Mouse (Mus musculus) liver, embryonic 15.5 days (tissue): ENCODE results near the gene Ift80. TPM values are rescaled to one million over a fixed set of nuclear protein-coding genes. Genes with fewer than 3 reads are reported as not detected.
A peak's percentile ranks its signal among the peaks of the same experiment; 100 is the strongest.
"Not testable (repeated sequence)": the region's sequence is repeated elsewhere in the genome, so short reads cannot be mapped to it uniquely, and the experiment has no call there.

ENCODE experiments used
- ATAC-seq: fragments of 200-750 bp; cut with Nextera tagmentation; 2 replicates; pipeline ENCODE4 v1.8.0; 2017; ENCODE audit warnings: moderate number of reproducible peaks, mild to moderate bottlenecking, moderate library complexity; ENCODE audit not compliant: insufficient read depth
- H3K27ac ChIP-seq: fragments of 300-500 bp; sonication (generic); replicated peaks from 2 replicates; pipeline ENCODE4 v1.5.1; 2015; ENCODE audit warnings: mild to moderate bottlenecking, inconsistent platforms
- H3K27me3 ChIP-seq: fragments of 300-500 bp; sonication (generic); 2 replicates; pipeline ENCODE4 v1.6.1; 2015; ENCODE audit warnings: mild to moderate bottlenecking, inconsistent platforms
- H3K36me3 ChIP-seq: fragments of 300-500 bp; sonication (generic); replicated peaks from 2 replicates; pipeline ENCODE4 v1.6.1; 2015; ENCODE audit warnings: moderate library complexity, mild to moderate bottlenecking, inconsistent platforms
- H3K4me1 ChIP-seq: fragments of 300-500 bp; sonication (generic); replicated peaks from 2 replicates; pipeline ENCODE4 v1.6.1; 2015; ENCODE audit warnings: inconsistent platforms
- H3K4me2 ChIP-seq: fragments of 300-500 bp; sonication (generic); 2 replicates; pipeline ENCODE4 v1.6.1; 2015; ENCODE audit warnings: moderate library complexity, mild to moderate bottlenecking, inconsistent platforms
- H3K4me3 ChIP-seq: fragments of 300-500 bp; sonication (generic); replicated peaks from 2 replicates; pipeline ENCODE4 v1.5.1; 2015; ENCODE audit warnings: mild to moderate bottlenecking, inconsistent platforms
- H3K9ac ChIP-seq: fragments of 300-500 bp; sonication (generic); 2 replicates; pipeline ENCODE4 v1.6.1; 2015; ENCODE audit warnings: moderate library complexity, mild to moderate bottlenecking, inconsistent platforms
- H3K9me3 ChIP-seq: fragments of 300-500 bp; sonication (generic); replicated peaks from 2 replicates; pipeline ENCODE4 v1.6.1; 2016; ENCODE audit warnings: inconsistent platforms
- WGBS: fragments of 180-500 bp; shearing (Covaris S2); methylation state at CpG from one replicate; pipeline ENCODE4 v1.1.7; 2015; ENCODE audit warnings: mixed read lengths; ENCODE audit not compliant: insufficient replicate concordance; 5-methylcytosine and 5-hydroxymethylcytosine counted together
- polyA plus RNA-seq: library from polyadenylated mRNA; unstranded; fragments of >200 nt; fragmentation: Nextera tagmentation; extraction: Ambion mirVana; gene quantifications from 2 replicates; pipeline ENCODE4 v1.2.1, GENCODE M21; 2015

The Ift80 gene
- polyA plus RNA-seq, 1 experiment from 2014 or later = 5.6 TPM

DNA sequence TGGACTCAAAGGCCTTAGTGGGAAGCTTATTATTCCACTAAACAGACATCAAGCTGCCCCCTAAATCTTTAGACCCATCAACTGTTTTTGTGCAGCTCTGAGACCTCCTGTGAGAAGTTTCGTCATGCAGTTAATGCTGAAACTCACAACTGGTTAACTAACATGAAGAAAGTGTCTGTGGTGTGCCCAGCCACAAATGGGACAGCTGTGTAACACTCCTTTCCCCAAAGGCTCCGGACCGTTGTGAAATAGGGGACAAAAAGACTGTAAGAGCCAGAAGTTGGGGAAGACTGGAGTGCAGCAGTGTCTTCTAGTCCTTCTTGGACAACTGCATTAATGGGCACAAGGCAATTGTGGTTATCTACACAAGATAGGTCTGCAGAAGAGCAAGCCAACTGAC lies 47.0 kb downstream of the Ift80 start:
- H3K4me1 ChIP-seq = peaks cover 11% of the 10 kb centered on the region; the same call in 1 of the 2 replicates
- H3K9ac ChIP-seq = no peak overlapping the region
- H3K4me2 ChIP-seq = no peak overlapping the region
- ATAC-seq = no peak
- H3K27ac ChIP-seq = no peak overlapping the region
- no peaks in the 10 kb centered on the region for H3K27me3 ChIP-seq
- WGBS = 61% methylated on average over 3 of the region's 3 CpGs
- H3K9me3 ChIP-seq = no peaks in the 10 kb centered on the region
- H3K4me3 ChIP-seq = no peak overlapping the region
- H3K36me3 ChIP-seq = peaks cover 27% of the 10 kb centered on the region

DNA sequence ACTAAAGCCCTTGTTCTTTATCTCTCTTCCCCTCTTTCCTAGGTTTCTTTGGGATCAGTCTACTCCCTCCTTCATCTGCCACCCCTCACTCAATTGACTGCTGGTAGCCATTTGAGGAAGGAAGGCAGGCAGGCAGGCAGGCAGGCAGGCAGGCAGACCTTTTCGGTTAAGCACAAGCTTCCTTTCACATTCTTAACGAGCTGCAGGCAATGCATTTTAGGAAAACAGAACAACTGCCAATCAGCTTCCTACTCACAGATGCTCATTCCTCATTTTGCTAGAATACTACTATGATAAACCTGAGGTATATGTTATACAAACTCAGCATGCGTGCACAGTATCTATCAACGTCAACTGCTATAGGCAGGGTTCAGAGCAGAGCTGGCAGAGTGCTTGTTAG lies 47.9 kb downstream of the Ift80 start:
- no peak overlapping the region for H3K4me3 ChIP-seq
- no peak for ATAC-seq
- WGBS = 35% methylated on average over 4 of the region's 4 CpGs
- no peak overlapping the region for H3K9ac ChIP-seq
- no peaks in the 10 kb centered on the region for H3K9me3 ChIP-seq
- peaks cover 21% of the 10 kb centered on the region; the same call in 1 of the 2 replicates for H3K36me3 ChIP-seq
- H3K27me3 ChIP-seq = no peaks in the 10 kb centered on the region
- 0 out of 2 replicates have a peak overlapping the region, but pooled peaks have one; percentile 2 for H3K27ac ChIP-seq
- peaks cover 11% of the 10 kb centered on the region; the same call in 1 of the 2 replicates for H3K4me1 ChIP-seq
- H3K4me2 ChIP-seq = no peak overlapping the region

DNA sequence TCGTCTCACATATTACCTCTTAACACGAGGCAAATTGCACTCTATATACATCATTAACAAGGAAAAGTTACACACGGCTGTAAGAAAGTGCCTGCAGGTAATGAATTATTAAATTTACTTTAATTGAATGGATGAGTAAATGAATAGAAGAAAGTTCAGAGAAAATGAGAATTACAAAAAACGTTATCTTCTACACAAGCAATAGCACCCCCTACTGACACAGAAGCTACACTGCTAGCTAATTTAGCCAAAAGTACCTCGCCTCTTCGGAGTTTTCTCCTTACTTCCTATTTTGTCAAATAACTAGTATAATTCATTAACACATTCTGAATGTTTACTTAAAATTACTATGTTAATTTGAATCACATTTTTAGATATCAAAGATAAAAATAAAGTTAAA lies 49.9 kb downstream of the Ift80 start:
- Histone ChIP-seq H3K9me3 (no peaks in the 10 kb centered on the region), H3K4me3 (no peak overlapping the region), H3K9ac (no peak overlapping the region), H3K27me3 (no peaks in the 10 kb centered on the region), H3K36me3 (peaks cover 19% of the 10 kb centered on the region), H3K4me2 (no peak overlapping the region), H3K27ac (no peak overlapping the region), H3K4me1 (peaks cover 11% of the 10 kb centered on the region; the same call in 1 of the 2 replicates)
- ATAC-seq = no peak
- 50% methylated on average over 6 of the region's 6 CpGs for WGBS

GRCm38 (mm10) chr3:68952707-68953106 lies 51.7 kb downstream of the Ift80 start:
- ATAC-seq = no peak
- Histone ChIP-seq H3K4me1 (peaks cover 11% of the 10 kb centered on the region; the same call in 1 of the 2 replicates), H3K27me3 (no peaks in the 10 kb centered on the region), H3K9me3 (no peaks in the 10 kb centered on the region), H3K9ac (no peak overlapping the region), H3K27ac (no peak overlapping the region), H3K4me2 (no peak overlapping the region), H3K36me3 (peaks cover 19% of the 10 kb centered on the region), H3K4me3 (no peak overlapping the region)
- WGBS = 68% methylated on average over 5 of the region's 5 CpGs

DNA sequence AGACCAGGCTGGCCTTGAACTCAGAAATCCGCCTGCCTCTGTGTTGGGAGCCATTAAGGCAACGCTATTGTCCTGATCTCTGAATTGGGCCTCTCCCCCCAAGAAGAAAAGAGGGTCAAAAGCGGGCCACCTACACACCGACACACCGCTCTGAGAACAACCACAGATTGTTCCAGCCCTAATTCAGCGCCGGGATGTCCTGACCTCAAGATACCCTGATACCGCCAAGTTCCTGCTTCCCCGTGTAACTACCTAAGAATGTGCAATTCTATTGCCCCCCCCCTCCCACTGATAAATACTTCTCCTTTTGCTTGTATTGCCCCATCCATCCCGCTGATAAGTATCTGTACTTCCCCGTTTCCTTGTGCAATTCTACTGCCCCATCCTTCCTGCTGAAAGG lies 52.4 kb downstream of the Ift80 start:
- WGBS = 60% methylated on average over 11 of the region's 11 CpGs
- H3K27ac ChIP-seq, H3K27me3 ChIP-seq, H3K9ac ChIP-seq, H3K9me3 ChIP-seq, H3K4me1 ChIP-seq, ATAC-seq, H3K4me2 ChIP-seq, H3K4me3 ChIP-seq: not testable (repeated sequence)
- peaks cover 15% of the 10 kb centered on the region for H3K36me3 ChIP-seq

- Histone ChIP-seq H3K9me3 (no peaks in the 10 kb centered on the region), H3K27me3 (no peaks in the 10 kb centered on the region), H3K4me2 (no peak overlapping the region), H3K4me1 (no peaks in the 10 kb centered on the region), H3K9ac (no peak overlapping the region), H3K4me3 (no peak overlapping the region), H3K36me3 (peaks cover 15% of the 10 kb centered on the region), H3K27ac (no peak overlapping the region)
- 85% methylated on average over 8 of the region's 8 CpGs for WGBS
- ATAC-seq = no peak
Measured at GRCm38 (mm10) chr3:68949381-68949780, 55.0 kb downstream of the Ift80 start.

DNA sequence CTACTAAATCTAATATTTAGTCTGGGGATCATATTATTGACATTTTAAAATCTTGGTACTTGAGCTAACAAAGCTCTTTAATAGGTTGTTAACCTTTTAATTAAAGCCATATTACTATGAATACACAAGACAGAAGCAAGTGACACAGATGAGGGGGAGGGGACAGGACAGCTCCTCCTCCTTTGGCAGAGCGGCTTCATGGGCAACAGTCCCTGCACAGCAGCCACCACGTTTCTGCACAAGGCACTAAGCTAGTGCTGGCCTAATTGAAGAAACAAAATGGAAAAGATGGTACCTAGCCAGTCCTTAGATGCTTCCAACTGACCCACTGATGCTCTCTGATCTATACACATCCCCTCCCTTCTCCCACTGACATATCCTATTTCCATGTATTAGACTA lies 55.5 kb downstream of the Ift80 start:
- no peak overlapping the region for H3K4me2 ChIP-seq
- WGBS = 75% methylated on average over 2 of the region's 2 CpGs

GRCm38 (mm10) chr3:68941867-68942266 lies 62.5 kb downstream of the Ift80 start:
- no peak for ATAC-seq
- no peak overlapping the region for H3K4me2 ChIP-seq
- H3K27me3 ChIP-seq = no peaks in the 10 kb centered on the region
- 0 out of 2 replicates have a peak, but pooled peaks cover 4% of the 10 kb centered on the region for H3K36me3 ChIP-seq
- H3K9ac ChIP-seq = no peak overlapping the region
- H3K4me1 ChIP-seq = no peaks in the 10 kb centered on the region
- H3K9me3 ChIP-seq = no peaks in the 10 kb centered on the region
- no peak overlapping the region for H3K27ac ChIP-seq
- 84% methylated on average over 6 of the region's 6 CpGs for WGBS
- H3K4me3 ChIP-seq = no peak overlapping the region

More for the DNA sequence above, 55.5 kb downstream of the Ift80 start:
- no peaks in the 10 kb centered on the region for H3K4me1 ChIP-seq
- ATAC-seq = no peak
- no peak overlapping the region for H3K9ac ChIP-seq
- H3K4me3 ChIP-seq = no peak overlapping the region
- no peaks in the 10 kb centered on the region for H3K9me3 ChIP-seq
- no peak overlapping the region for H3K27ac ChIP-seq
- peaks cover 19% of the 10 kb centered on the region for H3K36me3 ChIP-seq
- H3K27me3 ChIP-seq = no peaks in the 10 kb centered on the region

DNA sequence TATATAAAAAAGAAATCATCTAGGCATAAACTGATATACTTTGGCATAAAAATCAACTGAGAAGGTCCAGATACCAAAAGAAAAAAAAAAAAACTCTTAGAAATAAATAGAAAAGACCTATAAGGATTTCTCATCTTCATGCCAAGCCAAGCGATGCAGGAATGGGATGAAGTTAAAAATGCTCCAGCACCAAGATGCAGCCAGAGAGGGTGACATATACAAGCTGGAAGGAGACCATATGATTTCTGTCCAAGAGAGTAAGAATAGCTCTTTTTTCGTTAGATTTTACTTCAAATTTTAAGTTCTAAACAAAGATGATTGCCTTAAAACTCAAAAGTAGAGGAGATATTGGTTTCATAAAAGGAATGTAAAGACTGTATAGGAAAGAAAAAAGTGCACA lies 64.1 kb downstream of the Ift80 start:
- no peaks in the 10 kb centered on the region for H3K9me3 ChIP-seq

DNA sequence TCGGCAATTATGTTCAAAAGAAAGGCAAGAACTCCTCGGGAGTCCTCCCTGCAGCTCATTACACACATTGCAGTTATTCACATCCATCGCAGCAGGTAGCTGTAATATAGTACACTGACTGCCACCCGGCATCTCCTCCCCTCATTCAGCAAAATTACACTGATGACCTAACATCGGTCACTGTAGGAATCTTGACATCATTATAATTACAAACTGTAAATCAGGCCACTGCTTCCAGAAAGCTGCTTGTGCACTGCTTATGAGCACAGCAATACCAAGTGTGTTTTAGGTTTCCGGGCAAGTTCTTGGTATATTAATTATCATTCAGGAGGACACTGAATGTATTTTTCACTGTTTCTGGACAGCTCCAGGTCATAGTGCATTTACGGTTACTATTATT lies 65.1 kb downstream of the Ift80 start:
- ATAC-seq = no peak
- no peaks in the 10 kb centered on the region for H3K4me1 ChIP-seq
- no peak overlapping the region for H3K4me3 ChIP-seq
- peaks cover 16% of the 10 kb centered on the region for H3K36me3 ChIP-seq
- H3K4me2 ChIP-seq = no peak overlapping the region
- no peak overlapping the region for H3K27ac ChIP-seq
- WGBS = 87% methylated on average over 7 of the region's 7 CpGs
- H3K9me3 ChIP-seq = no peaks in the 10 kb centered on the region
- no peaks in the 10 kb centered on the region for H3K27me3 ChIP-seq
- H3K9ac ChIP-seq = no peak overlapping the region

More for the DNA sequence above, 64.1 kb downstream of the Ift80 start:
- H3K4me2 ChIP-seq = no peak overlapping the region
- H3K4me1 ChIP-seq = no peaks in the 10 kb centered on the region
- H3K36me3 ChIP-seq = peaks cover 11% of the 10 kb centered on the region
- H3K27ac ChIP-seq = no peak overlapping the region
- no peak overlapping the region for H3K9ac ChIP-seq
- WGBS = 80% methylated on average over 2 of the region's 2 CpGs
- ATAC-seq = no peak
- H3K4me3 ChIP-seq = no peak overlapping the region
- H3K27me3 ChIP-seq = no peaks in the 10 kb centered on the region

- no peak overlapping the region for H3K4me3 ChIP-seq
- H3K27ac ChIP-seq = no peak overlapping the region
- H3K27me3 ChIP-seq = no peaks in the 10 kb centered on the region
- no peaks in the 10 kb centered on the region for H3K9me3 ChIP-seq
- no peaks in the 10 kb centered on the region for H3K4me1 ChIP-seq
- 76% methylated on average over 3 of the region's 3 CpGs for WGBS
- H3K9ac ChIP-seq = no peak overlapping the region
- H3K4me2 ChIP-seq = no peak overlapping the region
- ATAC-seq = no peak
- peaks cover 13% of the 10 kb centered on the region for H3K36me3 ChIP-seq
Measured at GRCm38 (mm10) chr3:68936709-68937108, 67.7 kb downstream of the Ift80 start.

GRCm38 (mm10) chr3:68935498-68935897 lies 68.9 kb downstream of the Ift80 start:
- no peak overlapping the region for H3K27ac ChIP-seq
- peaks cover 13% of the 10 kb centered on the region for H3K36me3 ChIP-seq
- no peak overlapping the region for H3K4me3 ChIP-seq
- no peaks in the 10 kb centered on the region for H3K4me1 ChIP-seq
- no peaks in the 10 kb centered on the region for H3K9me3 ChIP-seq
- no peak overlapping the region for H3K9ac ChIP-seq
- 85% methylated on average over 1 of the region's 1 CpGs for WGBS
- no peaks in the 10 kb centered on the region for H3K27me3 ChIP-seq
- ATAC-seq = no peak
- no peak overlapping the region for H3K4me2 ChIP-seq
